Mouse (Mus musculus) common myeloid progenitor, adult 5-6 weeks (primary cell): ENCODE results near the gene Prmt9. TPM values are rescaled to one million over a fixed set of nuclear protein-coding genes. Genes with fewer than 3 reads are reported as not detected.

Experiments used
- ATAC-seq: replicated peaks from 2 replicates; pipeline ENCODE4 v1.8.0; 2016; ENCODE audit warnings: low read depth, mild to moderate bottlenecking, moderate TSS enrichment, inconsistent platforms; ENCODE audit not compliant: poor library complexity, severe bottlenecking
- total RNA-seq: library from RNA; stranded (forward); fragments of 200-1000, 187-1606 nt; gene quantifications from 2 replicates; pipeline ENCODE4 v1.2.3, GENCODE M21; 2017

Prmt9 gene
- total RNA-seq, 1 experiment from 2014 or later: 21.9 TPM

GRCm38 (mm10) chr8:77629858-77630537 lies 80.8 kb downstream of the Prmt9 start:
- peak; percentile 98 for ATAC-seq

GRCm38 (mm10) chr8:77630691-77631090 lies 81.5 kb downstream of the Prmt9 start:
- ATAC-seq: no peak

Other genes starting within 250 kb of the Prmt9 start
- gene Arhgap10, start 31.4 kb upstream of the Prmt9 start, total RNA-seq: 22.4 and 30.7 TPM in 2 replicates
- 21.6 and 33.1 TPM in 2 replicates for gene Tmem184c, start 61.3 kb downstream of the Prmt9 start, total RNA-seq
- 0.23 TPM in 1 of 2 replicates, not detected in the other for gene Ednra, start 175.1 kb downstream of the Prmt9 start, total RNA-seq